Mouse (Mus musculus) liver, embryonic 14.5 days (tissue): Measurements from ENCODE around the gene Lrp8. TPM values are rescaled to one million over a fixed set of nuclear protein-coding genes. Genes with fewer than 3 reads are reported as not detected.

Experiments used
- ATAC-seq: fragments of 200-750 bp; cut with Nextera tagmentation; 2 replicates; pipeline ENCODE4 v1.8.0; 2017; ENCODE audit warnings: moderate number of reproducible peaks, mild to moderate bottlenecking, moderate library complexity; ENCODE audit not compliant: insufficient read depth
- DNase-seq, 3 experiments: peaks; one replicate each; pipeline ENCODE4 v3.0.0-alpha.2; 2012 to 2013; ENCODE audit warnings: low read depth in 3 of 3, low spot score in 3 of 3
- H3K27ac ChIP-seq: fragments of 300-500 bp; sonication (generic); 2 replicates; pipeline ENCODE4 v1.5.1; 2014; ENCODE audit warnings: moderate library complexity, mild to moderate bottlenecking, control low read depth, inconsistent platforms
- H3K27me3 ChIP-seq: fragments of 300-500 bp; sonication (generic); 2 replicates; pipeline ENCODE4 v1.6.1; 2014; ENCODE audit warnings: mild to moderate bottlenecking, low read length, moderate library complexity; ENCODE audit not compliant: control insufficient read depth, insufficient read depth
- H3K36me3 ChIP-seq: fragments of 300-500 bp; sonication (generic); replicated peaks from 2 replicates; pipeline ENCODE4 v1.6.1; 2014; ENCODE audit warnings: low read depth; ENCODE audit not compliant: control insufficient read depth, insufficient read depth
- H3K4me1 ChIP-seq, 2 experiments: fragments of 200-500 bp in 1 of 2; fragments of 300-500 bp in 1 of 2; sonication (generic) in 1 of 2; replicated peaks; 2 replicates each; pipeline ENCODE4 v1.6.1; 2012 to 2014; ENCODE audit warnings: antibody characterized with exemption in 1 of 2, inconsistent platforms in 1 of 2, low read length in 1 of 2; ENCODE audit not compliant: control insufficient read depth in 2 of 2, insufficient read depth in 2 of 2
- H3K4me2 ChIP-seq: fragments of 300-500 bp; sonication (generic); 2 replicates; pipeline ENCODE4 v1.6.1; 2014; ENCODE audit warnings: low read depth, mild to moderate bottlenecking, control low read depth, moderate library complexity
- H3K4me3 ChIP-seq, 2 experiments: fragments of 200-500 bp in 1 of 2; fragments of 300-500 bp in 1 of 2; sonication (generic) in 1 of 2; 2 replicates each; pipeline ENCODE4 v1.5.1; 2012 to 2014; ENCODE audit warnings: low read depth in 2 of 2, low read length in 2 of 2, mild to moderate bottlenecking in 2 of 2, control low read depth in 1 of 2, inconsistent platforms in 1 of 2, moderate library complexity in 1 of 2; ENCODE audit not compliant: insufficient read depth in 1 of 2
- H3K9ac ChIP-seq: fragments of 300-500 bp; sonication (generic); replicated peaks from 2 replicates; pipeline ENCODE4 v1.6.1; 2014; ENCODE audit warnings: mild to moderate bottlenecking, control low read depth, moderate library complexity
- H3K9me3 ChIP-seq: fragments of 300-500 bp; sonication (generic); 2 replicates; pipeline ENCODE4 v1.6.1; 2016; ENCODE audit warnings: low read length, mixed read lengths; ENCODE audit not compliant: control insufficient read depth
- CTCF ChIP-seq: IDR thresholded peaks from 2 replicates; pipeline ENCODE4 v1.5.1; 2016; ENCODE audit warnings: antibody characterized with exemption, low read depth, control low read depth
- EP300 ChIP-seq: IDR thresholded peaks from 2 replicates; pipeline ENCODE4 v1.6.1; 2016; ENCODE audit warnings: antibody characterized with exemption, low read depth
- WGBS: fragments of 180-500 bp; shearing (Covaris S2); extraction: QIAGEN DNeasy Blood & Tissue Kit; methylation state at CpG from one replicate; pipeline ENCODE4 v1.1.7; 2014; ENCODE audit not compliant: insufficient replicate concordance; 5-methylcytosine and 5-hydroxymethylcytosine counted together
- polyA plus RNA-seq, 2 experiments: library from polyadenylated mRNA; depleted of rRNA in 1 of 2; stranded (reverse) in 1 of 2; unstranded in 1 of 2; fragments of >200 nt; fragmentation: Nextera tagmentation in 1 of 2; extraction: Ambion mirVana in 1 of 2; gene quantifications; 2 replicates each; pipeline versions ENCODE4 v1.2.1 to v1.2.3; 2012 to 2014

Lrp8 gene
- polyA plus RNA-seq, 2 experiments, result 1.8 to 4.3 TPM

GRCm38 (mm10) chr4:107906561-107906960, 104.5 kb downstream of the Lrp8 start:
- WGBS, result 61% methylated on average over 9 of the region's 9 CpGs
- Histone ChIP-seq H3K36me3 (peaks cover 11% of the 10 kb centered on the region), H3K4me2 (no peak overlapping the region), H3K4me3 (no peak overlapping the region), H3K9ac (no peak overlapping the region), H3K9me3 (no peaks in the 10 kb centered on the region), H3K4me1 (peaks cover 0 to 7% of the 10 kb centered on the region in 2 experiments; a peak in 1 of 4 replicates), H3K27me3 (no peaks in the 10 kb centered on the region), H3K27ac (no peak overlapping the region)
- no peak for TF ChIP-seq CTCF
- no peak for TF ChIP-seq EP300
- DNase-seq, result no peak
- ATAC-seq, result no peak

GRCm38 (mm10) chr4:107910020-107910419, 108.0 kb downstream of the Lrp8 start:
- DNase-seq (no peak), ATAC-seq (no peak)
- no peaks in the 10 kb centered on the region for H3K9me3 ChIP-seq
- H3K36me3 ChIP-seq, result peaks cover 17% of the 10 kb centered on the region
- no peak overlapping the region for H3K9ac ChIP-seq
- H3K4me1 ChIP-seq, result no peaks in the 10 kb centered on the region
- no peak overlapping the region for H3K4me3 ChIP-seq
- TF ChIP-seq CTCF (no peak), EP300 (no peak)
- no peaks in the 10 kb centered on the region for H3K27me3 ChIP-seq
- WGBS, result 83% methylated on average over 4 of the region's 4 CpGs
- H3K27ac ChIP-seq, result no peak overlapping the region
- H3K4me2 ChIP-seq, result no peak overlapping the region

- Histone ChIP-seq H3K9ac (no peak overlapping the region), H3K27ac (no peak overlapping the region), H3K4me2 (no peak overlapping the region), H3K36me3 (no peaks in the 10 kb centered on the region), H3K4me3 (no peak overlapping the region), H3K27me3 (no peaks in the 10 kb centered on the region), H3K4me1 (peaks cover 25 to 27% of the 10 kb centered on the region in 2 experiments), H3K9me3 (no peaks in the 10 kb centered on the region)
- ATAC-seq (no peak), DNase-seq (no peak)
- 74% methylated on average over 2 of the region's 2 CpGs for WGBS
- TF ChIP-seq EP300, result no peak
- no peak for TF ChIP-seq CTCF
These were observed 118.3 kb downstream of the Lrp8 start for GRCm38 (mm10) chr4:107920336-107920735.

- Histone ChIP-seq H3K4me2 (peak overlapping the region; percentile 76), H3K4me1 (peaks cover 25 to 27% of the 10 kb centered on the region in 2 experiments), H3K36me3 (no peaks in the 10 kb centered on the region), H3K27me3 (no peaks in the 10 kb centered on the region), H3K9ac (no peak overlapping the region; the same call in 1 of the 2 replicates), H3K27ac (peak overlapping the region; percentile 64), H3K9me3 (no peaks in the 10 kb centered on the region), H3K4me3 (0 out of 4 replicates have a peak overlapping the region, but pooled peaks of 1 of the 2 experiments have one; percentile 10)
- 55% methylated on average over 8 of the region's 8 CpGs for WGBS
- TF ChIP-seq EP300 (no peak), CTCF (no peak)
- no peak for DNase-seq
- no peak for ATAC-seq
These were observed 119.2 kb downstream of the Lrp8 start for GRCm38 (mm10) chr4:107921152-107921695.

- no peaks in the 10 kb centered on the region for H3K36me3 ChIP-seq
- peak overlapping the region; percentile 53 to 76 for H3K4me3 ChIP-seq
- peak overlapping the region; percentile 76 for H3K4me2 ChIP-seq
- no peaks in the 10 kb centered on the region for H3K27me3 ChIP-seq
- peak overlapping the region; percentile 64 for H3K27ac ChIP-seq
- TF ChIP-seq EP300, result no peak
- no peak for TF ChIP-seq CTCF
- peak; percentile 32; the same call in 1 of the 2 replicates for ATAC-seq
- peak; percentile 44 to 54 (median 50) for DNase-seq
- peak overlapping the region; percentile 52 for H3K9ac ChIP-seq
- peaks cover 25 to 27% of the 10 kb centered on the region in 2 experiments for H3K4me1 ChIP-seq
- 25% methylated on average over 4 of the region's 4 CpGs for WGBS
- no peaks in the 10 kb centered on the region for H3K9me3 ChIP-seq
These were observed 119.9 kb downstream of the Lrp8 start for GRCm38 (mm10) chr4:107921952-107922351.
